Mouse (Mus musculus) ES-Bruce4 (cell line): ENCODE results near the gene Ssbp2.

Experiments used
- CTCF ChIP-seq: IDR thresholded peaks from one replicate; pipeline ENCODE4 v1.8.1; 2011; ENCODE audit warnings: low read depth, low read length
- POLR2A ChIP-seq: IDR thresholded peaks from one replicate; pipeline ENCODE4 v1.8.1; 2011; ENCODE audit warnings: low read length; ENCODE audit not compliant: insufficient read depth

GRCm38 (mm10) chr13:91421387-91421949, 38.6 kb upstream of the Ssbp2 start:
- no peak for TF ChIP-seq POLR2A
- no peak for TF ChIP-seq CTCF
